Comparison of ENCODE assay signal across 26 mouse cellular contexts in the genomic region with DNA sequence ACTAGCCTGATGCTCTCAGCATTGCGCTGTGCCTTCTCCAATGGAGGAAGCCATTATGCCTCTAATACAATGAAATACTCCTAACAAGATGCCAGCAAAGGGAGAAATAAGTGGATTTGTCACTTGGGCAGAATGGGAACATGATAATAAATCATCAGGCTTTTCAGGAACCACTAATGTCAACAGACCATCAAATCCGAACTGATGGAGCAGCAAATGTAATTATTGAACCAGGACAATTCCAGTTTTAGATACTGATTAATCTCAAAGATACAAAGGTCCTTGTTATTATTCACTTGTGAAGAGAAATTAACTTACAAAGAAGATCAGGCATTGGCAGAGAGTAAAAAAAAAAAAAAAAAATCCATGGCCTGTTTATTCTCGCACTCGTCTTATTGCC. TPM values are rescaled to one million over a fixed set of nuclear protein-coding genes. Genes with fewer than 3 reads are reported as not detected.
DNase-seq lines count a peak whose midpoint lies in the region; ATAC-seq lines count a peak whose summit lies in the region.
"Had no signal": no experiment of that assay in that cellular context is flagged by ENCODE, and none has a peak within 500 bp of the region (broad histone marks: within the 10 kb centered on the region; RNA-seq: fewer than 3 reads in every experiment).

No protein-coding gene starts in this region.

- ATAC-seq in embryonic facial prominence, embryonic 14.5 days (ENCODE audit: low read depth): no peak; the same call in 1 of the 2 replicates
- ATAC-seq: forebrain, embryonic 13.5 days; forebrain, embryonic 16.5 days; hindbrain, embryonic 16.5 days; Patski had no signal

- H3K36me3 ChIP-seq in embryonic facial prominence, embryonic 14.5 days (ENCODE audit: control insufficient read depth, insufficient read depth, low read length): no peaks in the 10 kb centered on the region
- no peaks in the 10 kb centered on the region for H3K36me3 ChIP-seq in embryonic facial prominence, embryonic 10.5 days (replicated peaks)
- H3K36me3 ChIP-seq: embryonic facial prominence, embryonic 13.5 days; forebrain, embryonic 10.5 days; heart, embryonic 15.5 days; hindbrain, embryonic 10.5 days; hindbrain, embryonic 13.5 days had no signal

- no peaks in the 10 kb centered on the region for H3K27me3 ChIP-seq in embryonic facial prominence, embryonic 14.5 days (replicated peaks; ENCODE audit: control insufficient read depth, insufficient read depth, low read length)
- no peaks in the 10 kb centered on the region; the same call in 1 of the 2 replicates for H3K27me3 ChIP-seq in embryonic facial prominence, embryonic 10.5 days (replicated peaks; ENCODE audit: low read depth, poor library complexity, severe bottlenecking)
- H3K27me3 ChIP-seq: forebrain, embryonic 13.5 days; heart, embryonic 15.5 days had no signal

- DNase-seq in embryonic facial prominence, embryonic 14.5 days (ENCODE audit: low spot score): peak; percentile 36
- no peak for DNase-seq in embryonic facial prominence, embryonic 10.5 days (ENCODE audit: low spot score)
- DNase-seq in kidney, adult 9 months: peak; percentile 77
- DNase-seq in kidney, postnatal 4 days: no peak
- DNase-seq in Muller cell, postnatal 12 days (ENCODE audit: inconsistent ontology term): peak; percentile 56
- DNase-seq in retina, postnatal 7 days (ENCODE audit: low read depth, low spot score): peak; percentile 11
- no peak for DNase-seq in cerebellum, postnatal 4 days (ENCODE audit: low spot score in 2 of 2)
- DNase-seq: adrenal gland, postnatal 10 days; cerebellum, adult 11-12 months; cerebellum, adult 8-10 months; cerebellum, postnatal 10 days; cerebellum, postnatal 36 days; gastrocnemius, postnatal 10 days; gastrocnemius, postnatal 36 days; heart, postnatal 10 days; heart, postnatal 36 days had no signal

- 87% methylated on average over 4 of the region's 4 CpGs for WGBS in embryonic facial prominence, embryonic 14.5 days
- 87% methylated on average over 4 of the region's 4 CpGs for WGBS in embryonic facial prominence, embryonic 10.5 days

- H3K9me3 ChIP-seq in embryonic facial prominence, embryonic 14.5 days (ENCODE audit: control insufficient read depth, low read length): no peaks in the 10 kb centered on the region
- no peaks in the 10 kb centered on the region for H3K9me3 ChIP-seq in embryonic facial prominence, embryonic 10.5 days
- H3K9me3 ChIP-seq: embryonic facial prominence, embryonic 13.5 days; forebrain, embryonic 10.5 days; forebrain, embryonic 13.5 days; heart, embryonic 15.5 days; hindbrain, embryonic 10.5 days; hindbrain, embryonic 13.5 days had no signal

- H3K4me3 ChIP-seq in embryonic facial prominence, embryonic 14.5 days (ENCODE audit: low read depth, low read length): no peak overlapping the region
- H3K4me3 ChIP-seq in embryonic facial prominence, embryonic 10.5 days: no peak overlapping the region
- H3K4me3 ChIP-seq: embryonic facial prominence, embryonic 13.5 days; forebrain, embryonic 10.5 days; forebrain, embryonic 13.5 days; heart, embryonic 15.5 days; hindbrain, embryonic 10.5 days; hindbrain, embryonic 13.5 days had no signal

- no peak overlapping the region for H3K9ac ChIP-seq in embryonic facial prominence, embryonic 14.5 days (ENCODE audit: low read depth, low read length)
- H3K9ac ChIP-seq: embryonic facial prominence, embryonic 13.5 days; forebrain, embryonic 13.5 days; heart, embryonic 15.5 days; hindbrain, embryonic 13.5 days had no signal

- no peak overlapping the region for H3K4me2 ChIP-seq in embryonic facial prominence, embryonic 14.5 days (ENCODE audit: low read depth, low read length)
- H3K4me2 ChIP-seq: embryonic facial prominence, embryonic 13.5 days; forebrain, embryonic 13.5 days; heart, embryonic 11.5 days; heart, embryonic 15.5 days; hindbrain, embryonic 13.5 days had no signal

- H3K27ac ChIP-seq in embryonic facial prominence, embryonic 14.5 days (replicated peaks; ENCODE audit: low read depth, low read length): no peak overlapping the region
- no peak overlapping the region for H3K27ac ChIP-seq in embryonic facial prominence, embryonic 10.5 days (replicated peaks)
- H3K27ac ChIP-seq: embryonic facial prominence, embryonic 13.5 days; forebrain, embryonic 10.5 days; forebrain, embryonic 13.5 days; heart, embryonic 15.5 days; hindbrain, embryonic 10.5 days; hindbrain, embryonic 13.5 days had no signal

- H3K4me1 ChIP-seq in embryonic facial prominence, embryonic 14.5 days (ENCODE audit: control insufficient read depth, insufficient read depth, low read length): 0 out of 2 replicates have a peak, but pooled peaks cover 7% of the 10 kb centered on the region
- peaks cover 8% of the 10 kb centered on the region for H3K4me1 ChIP-seq in embryonic facial prominence, embryonic 10.5 days

RNA-seq across cellular contexts. Expression of a gene that starts 53.7 kb away (rescaled TPM):
- polyA plus RNA-seq in embryonic facial prominence, embryonic 14.5 days (2014; fragmentation: Nextera tagmentation; extraction: Ambion mirVana): not detected in 2 replicates
- not detected in 2 replicates for polyA plus RNA-seq in embryonic facial prominence, embryonic 10.5 days (2016; fragmentation: Nextera tagmentation; extraction: Ambion mirVana)
- polyA plus RNA-seq: hindbrain, embryonic 10.5 days; Patski had no signal

Comparison
In these comparisons a context has a peak if more than half of its experiments do, and no peak if none do; other contexts are left out.
1. DNase-seq: peak in embryonic facial prominence, embryonic 14.5 days (single experiment), kidney, adult 9 months (single experiment), Muller cell, postnatal 12 days (single experiment) and retina, postnatal 7 days (single experiment); none in embryonic facial prominence, embryonic 10.5 days (single experiment), kidney, postnatal 4 days (0 of 2) and cerebellum, postnatal 4 days (0 of 2).